Mouse (Mus musculus) thymus, adult 2 months (tissue): ENCODE results near the gene Nup205. TPM values are rescaled to one million over a fixed set of nuclear protein-coding genes. Genes with fewer than 3 reads are reported as not detected.
A peak's percentile ranks its signal among the peaks of the same experiment; 100 is the strongest.
"Not testable (repeated sequence)": the region's sequence is repeated elsewhere in the genome, so short reads cannot be mapped to it uniquely, and the experiment has no call there.

Source experiments
- DNase-seq: peaks from one replicate; pipeline ENCODE4 v3.0.0; 2021
- H3K27ac ChIP-seq: fragments of 200-500 bp; 2 replicates; pipeline ENCODE4 v1.5.1; 2012; ENCODE audit warnings: low read length, control low read depth; ENCODE audit not compliant: control insufficient read depth, insufficient read depth
- H3K27me3 ChIP-seq: fragments of 200-500 bp; 2 replicates; pipeline ENCODE4 v1.6.1; 2012; ENCODE audit warnings: mild to moderate bottlenecking, low read length, moderate library complexity, mixed read lengths; ENCODE audit not compliant: control insufficient read depth, insufficient read depth
- H3K36me3 ChIP-seq: fragments of 200-500 bp; 2 replicates; pipeline ENCODE4 v1.6.1; 2012; ENCODE audit warnings: mild to moderate bottlenecking, low read length, moderate library complexity; ENCODE audit not compliant: control insufficient read depth, insufficient read depth
- H3K4me1 ChIP-seq: fragments of 200-500 bp; replicated peaks from 2 replicates; pipeline ENCODE4 v1.6.1; 2012; ENCODE audit warnings: low read length; ENCODE audit not compliant: control insufficient read depth, insufficient read depth
- H3K4me3 ChIP-seq: fragments of 200-500 bp; 2 replicates; pipeline ENCODE4 v1.5.1; 2012; ENCODE audit warnings: mild to moderate bottlenecking, low read length, control low read depth, moderate library complexity; ENCODE audit not compliant: control insufficient read depth, insufficient read depth
- CTCF ChIP-seq: fragments of 200-500 bp; IDR thresholded peaks from 2 replicates; pipeline ENCODE4 v1.5.1; 2012; ENCODE audit warnings: mild to moderate bottlenecking, control low read depth, low read length, moderate library complexity, borderline replicate concordance; ENCODE audit not compliant: control insufficient read depth, poor library complexity, insufficient read depth; ENCODE audit errors: extremely low read depth
- POLR2A ChIP-seq: fragments of 200-500 bp; IDR thresholded peaks from 2 replicates; pipeline ENCODE4 v1.6.1; 2012; ENCODE audit warnings: mild to moderate bottlenecking, low read length, control low read depth, moderate library complexity; ENCODE audit not compliant: control insufficient read depth, poor library complexity, insufficient read depth; ENCODE audit errors: extremely low read depth
- WGBS: fragments of 180-500 bp; shearing (Covaris S2); methylation state at CpG from one replicate; pipeline ENCODE4 v1.1.7; 2018; 5-methylcytosine and 5-hydroxymethylcytosine counted together
- polyA plus RNA-seq: library from polyadenylated mRNA; depleted of rRNA; stranded (reverse); fragments of >200 nt; gene quantifications from 2 replicates; pipeline ENCODE4 v1.2.3, GENCODE M21; 2012

The Nup205 gene
- polyA plus RNA-seq, 1 experiment: 36.5 TPM

DNA sequence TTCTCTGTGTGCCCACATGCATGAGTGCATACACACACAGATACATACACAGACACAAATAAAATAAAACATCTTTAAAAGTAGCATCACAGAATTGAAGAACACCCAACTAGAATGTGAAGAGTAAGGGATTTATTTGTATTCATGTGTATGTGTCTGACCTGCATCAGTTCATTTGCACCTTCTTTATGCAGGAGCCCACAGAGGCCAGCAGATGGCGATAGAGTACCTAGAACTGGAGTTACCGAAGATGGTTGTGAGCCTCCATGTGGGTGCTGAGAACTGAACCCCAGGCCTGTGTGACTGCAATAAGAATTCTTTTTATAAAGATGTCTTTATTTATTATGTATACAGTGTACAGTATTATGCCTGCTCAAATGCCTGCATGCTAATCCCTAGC, 31.7 kb upstream of the Nup205 start:
- TF ChIP-seq CTCF (no peak), POLR2A (no peak)
- Histone ChIP-seq H3K36me3 (no peaks in the 10 kb centered on the region), H3K4me1 (no peaks in the 10 kb centered on the region), H3K27ac (no peak overlapping the region), H3K4me3 (no peak overlapping the region), H3K27me3 (no peaks in the 10 kb centered on the region)
- WGBS: 93% methylated on average over 2 of the region's 2 CpGs
- DNase-seq: no peak

DNA sequence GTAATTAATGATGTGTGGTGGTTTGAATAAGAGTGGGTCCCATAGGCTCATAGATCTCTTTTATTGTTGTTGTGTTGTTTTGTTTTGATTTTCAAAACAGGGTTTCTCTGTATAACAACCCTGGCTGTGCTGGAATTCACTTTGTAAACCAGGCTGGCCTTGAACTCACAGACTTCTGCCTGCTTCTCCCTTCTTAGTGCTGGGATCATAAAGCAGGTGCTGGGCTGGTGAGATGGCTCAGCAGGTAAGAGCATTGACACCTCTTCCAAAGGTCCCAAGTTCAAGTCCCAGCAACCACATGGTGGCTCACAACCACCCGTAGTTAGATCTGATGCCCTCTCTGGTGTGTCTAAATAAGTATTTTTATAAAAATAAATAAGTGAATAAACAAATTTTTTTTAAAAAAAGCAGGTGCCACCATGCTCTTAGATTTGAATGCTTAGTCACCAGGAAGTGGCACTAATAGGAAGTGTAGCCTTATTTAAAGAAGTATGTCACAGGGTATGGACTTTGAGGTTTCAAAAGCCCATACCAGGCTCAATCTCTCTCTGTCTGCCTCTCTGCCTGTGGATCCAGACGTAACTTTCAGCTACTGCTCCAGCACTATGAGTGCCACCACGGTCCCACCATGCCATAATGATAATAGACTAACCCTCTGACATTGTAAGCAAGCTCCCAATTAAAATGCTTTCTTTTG, 29.3 kb upstream of the Nup205 start:
- H3K4me1 ChIP-seq: no peaks in the 10 kb centered on the region
- no peaks in the 10 kb centered on the region for H3K36me3 ChIP-seq
- TF ChIP-seq CTCF (no peak), POLR2A (no peak)
- no peak overlapping the region for H3K27ac ChIP-seq
- no peak overlapping the region for H3K4me3 ChIP-seq
- DNase-seq: no peak
- WGBS: 78% methylated on average over 3 of the region's 3 CpGs
- no peaks in the 10 kb centered on the region for H3K27me3 ChIP-seq

DNA sequence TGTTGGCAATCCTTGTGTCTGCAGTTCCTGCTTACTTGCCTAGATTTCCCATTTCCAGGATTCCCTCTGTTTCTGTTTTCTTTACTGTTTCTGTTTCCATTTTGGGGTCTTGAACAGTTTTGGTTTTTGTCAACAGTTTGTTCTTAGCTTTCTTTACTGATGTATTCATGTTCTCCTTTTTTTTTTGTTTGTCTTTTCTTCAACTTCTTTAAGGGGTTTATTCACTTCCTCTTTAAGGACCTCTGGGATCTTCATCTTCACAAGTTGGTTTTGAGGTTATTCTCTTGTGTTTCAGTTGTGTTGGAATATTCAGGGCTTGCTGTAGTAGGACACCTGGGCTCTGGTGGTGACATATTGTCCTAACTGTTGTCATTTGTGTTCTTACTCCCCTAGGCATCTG, 22.7 kb upstream of the Nup205 start:
- H3K4me1 ChIP-seq: no peaks in the 10 kb centered on the region
- no peaks in the 10 kb centered on the region for H3K27me3 ChIP-seq
- no peak for DNase-seq
- H3K4me3 ChIP-seq: no peak overlapping the region
- H3K27ac ChIP-seq: no peak overlapping the region
- no peaks in the 10 kb centered on the region for H3K36me3 ChIP-seq
- TF ChIP-seq CTCF: no peak
- no peak for TF ChIP-seq POLR2A

DNA sequence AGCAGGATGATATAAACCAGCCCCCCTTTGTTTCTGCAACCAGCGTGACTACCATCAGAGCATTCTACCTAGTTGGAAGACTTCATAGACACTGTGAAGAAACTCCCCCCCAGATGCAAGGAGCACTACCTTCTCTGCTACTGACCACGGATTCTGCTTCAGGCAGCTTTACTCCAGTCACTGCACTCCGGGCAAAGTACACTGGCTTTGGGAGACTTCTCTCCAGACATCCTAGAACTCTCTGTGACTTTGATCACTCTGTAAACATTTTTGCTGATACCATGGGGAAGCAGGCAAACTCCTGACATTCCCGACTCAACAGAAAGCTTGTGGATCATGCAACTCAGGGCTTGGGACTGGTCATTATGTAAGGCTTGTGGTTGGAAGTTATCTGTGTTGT, 8.0 kb upstream of the Nup205 start:
- H3K4me1 ChIP-seq: no peaks in the 10 kb centered on the region
- 92% methylated on average over 4 of the region's 4 CpGs for WGBS
- no peak for DNase-seq

DNA sequence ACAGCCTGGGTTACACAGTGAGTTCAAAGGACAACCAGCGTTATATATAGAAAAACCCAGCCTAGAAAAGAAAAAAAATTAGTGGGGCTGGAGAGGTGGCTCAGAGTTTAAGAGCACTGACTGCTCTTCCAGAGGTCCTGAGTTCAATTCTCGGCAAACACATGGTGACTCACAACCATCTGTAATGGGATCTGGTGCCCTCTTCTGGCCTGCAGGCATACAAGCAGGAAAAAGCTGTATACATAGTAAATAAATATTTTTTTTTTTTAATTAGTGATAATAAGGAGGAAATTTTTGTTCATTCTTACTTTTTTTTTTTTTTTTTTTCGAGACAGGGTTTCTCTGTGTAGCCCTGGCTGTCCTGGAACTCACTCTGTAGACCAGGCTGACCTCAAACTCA, 5.2 kb upstream of the Nup205 start:
- not testable (repeated sequence) for H3K27me3 ChIP-seq, DNase-seq, H3K27ac ChIP-seq, H3K4me1 ChIP-seq, H3K36me3 ChIP-seq, H3K4me3 ChIP-seq
- WGBS: 77% methylated on average over 3 of the region's 3 CpGs

More for the DNA sequence above, 8.0 kb upstream of the Nup205 start:
- H3K36me3 ChIP-seq: no peaks in the 10 kb centered on the region
- no peak overlapping the region for H3K4me3 ChIP-seq
- H3K27me3 ChIP-seq: no peaks in the 10 kb centered on the region
- TF ChIP-seq POLR2A: no peak
- no peak for TF ChIP-seq CTCF
- no peak overlapping the region for H3K27ac ChIP-seq

- no peaks in the 10 kb centered on the region for H3K27me3 ChIP-seq
- no peak overlapping the region for H3K4me3 ChIP-seq
- H3K27ac ChIP-seq: no peak overlapping the region
- no peak for DNase-seq
- 65% methylated on average over 4 of the region's 4 CpGs for WGBS
- TF ChIP-seq CTCF (no peak), POLR2A (no peak)
- H3K36me3 ChIP-seq: no peaks in the 10 kb centered on the region
- peaks cover 3% of the 10 kb centered on the region; the same call in 1 of the 2 replicates for H3K4me1 ChIP-seq
These were observed 4.0 kb upstream of the Nup205 start for GRCm38 (mm10) chr6:35173181-35173580.

DNA sequence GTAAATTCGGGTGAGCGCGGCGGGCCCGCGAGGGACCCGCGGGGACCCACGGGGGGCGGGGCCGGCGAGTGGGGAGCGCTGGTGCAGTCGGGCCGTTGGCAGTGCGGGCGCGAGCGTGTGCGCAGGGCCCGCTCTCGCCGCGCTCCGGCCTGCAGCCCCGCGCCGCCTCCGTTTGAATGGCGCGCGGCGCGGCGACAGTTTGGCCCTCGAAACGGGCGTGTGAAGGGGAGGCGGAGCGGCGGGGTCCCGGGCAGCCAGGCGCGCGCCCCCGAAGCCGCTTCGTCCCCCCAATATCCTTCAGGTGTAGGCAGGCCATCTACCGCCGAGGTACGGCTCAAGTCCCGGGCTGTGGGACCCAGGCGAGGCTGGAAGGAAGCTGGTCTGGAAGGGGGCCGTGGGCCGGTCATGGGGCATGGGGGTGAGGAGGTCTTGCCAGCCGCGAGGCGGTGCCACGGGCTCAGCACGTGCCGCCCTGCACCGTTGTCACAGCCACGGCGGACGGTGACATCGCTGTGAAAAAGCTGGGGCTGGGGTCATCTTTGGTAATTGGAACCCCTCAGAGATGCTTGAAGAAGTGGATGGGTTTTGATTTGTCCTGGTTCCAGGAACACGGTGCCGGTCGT, 540 bp downstream of the Nup205 start:
- no peaks in the 10 kb centered on the region for H3K36me3 ChIP-seq
- H3K4me1 ChIP-seq: peaks cover 4% of the 10 kb centered on the region; the same call in 1 of the 2 replicates
- under 1% methylated on average over 69 of the region's 69 CpGs for WGBS
- H3K27me3 ChIP-seq: no peaks in the 10 kb centered on the region
- H3K27ac ChIP-seq: no peak overlapping the region
- TF ChIP-seq POLR2A (no peak), CTCF (0 out of 2 replicates have a peak, but pooled peaks have one; percentile 2)
- DNase-seq: no peak
- peak overlapping the region; percentile 70 for H3K4me3 ChIP-seq

DNA sequence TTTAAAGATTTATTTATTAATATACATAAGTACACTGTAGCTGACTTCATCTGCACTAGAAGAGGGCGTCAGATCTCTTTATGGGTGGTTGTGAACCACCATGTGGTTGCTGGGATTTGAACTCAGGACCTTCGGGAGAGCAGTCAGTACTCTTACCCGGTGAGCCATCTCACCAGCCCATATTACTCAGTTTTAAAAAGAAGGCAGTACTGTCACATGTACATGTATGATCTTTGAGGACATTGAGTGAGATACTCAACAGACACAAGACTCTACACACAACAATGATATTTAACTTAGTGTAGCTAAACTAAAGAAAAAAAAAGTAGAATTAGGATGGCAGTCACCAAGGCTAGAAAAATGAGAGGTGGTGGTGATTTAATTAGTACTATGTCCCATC, 2.1 kb downstream of the Nup205 start:
- H3K36me3 ChIP-seq, H3K4me3 ChIP-seq, H3K27ac ChIP-seq, H3K27me3 ChIP-seq, H3K4me1 ChIP-seq, DNase-seq: not testable (repeated sequence)
- 96% methylated on average over 3 of the region's 3 CpGs for WGBS
